Comparison of ENCODE assay signal across 20 mouse cellular contexts in genomic region chr11:74930391-74930790, GRCm38 (mm10). TPM values are rescaled to one million over a fixed set of nuclear protein-coding genes. Genes with fewer than 3 reads are reported as not detected.
DNase-seq lines count a peak whose midpoint lies in the region; TF ChIP-seq lines count a peak whose summit lies in the region.
"Had no signal": no experiment of that assay in that cellular context is flagged by ENCODE, and none has a peak within 500 bp of the region (broad histone marks: within the 10 kb centered on the region; RNA-seq: fewer than 3 reads in every experiment).

No protein-coding gene starts in this region.

- TF ChIP-seq CTCF in testis, adult 2 months (IDR thresholded peaks at IDR 0.05; ENCODE audit: control insufficient read depth, insufficient read depth, insufficient replicate concordance, low read depth, low read length): no peak

- DNase-seq in testis, postnatal 10 days (ENCODE audit: low spot score): no peak
- DNase-seq in R1 (ENCODE audit: low read depth, low spot score): peak; percentile 54
- no peak for DNase-seq in adipocyte (ENCODE audit: low spot score)
- DNase-seq in cerebellum, postnatal 10 days: no peak
- DNase-seq: adrenal gland, adult 2 months; adrenal gland, postnatal 10 days; adrenal gland, postnatal 25 days; cerebellum, adult 11-12 months; cerebellum, adult 2 months; cerebellum, adult 9-10 months; cerebellum, postnatal 14 days; cerebellum, postnatal 36 days; embryo, embryonic 11 days had no signal

- H3K27ac ChIP-seq in testis, adult 2 months (ENCODE audit: control insufficient read depth, insufficient read depth, low read depth, low read length): no peak overlapping the region
- H3K27ac ChIP-seq: embryonic facial prominence, embryonic 13.5 days; embryonic facial prominence, embryonic 15.5 days; forebrain, embryonic 10.5 days; forebrain, embryonic 12.5 days had no signal

- peaks cover 6% of the 10 kb centered on the region for H3K36me3 ChIP-seq in testis, adult 2 months (ENCODE audit: control insufficient read depth, insufficient read depth, low read length)

- peak overlapping the region; percentile 71 for H3K4me3 ChIP-seq in testis, adult 2 months (ENCODE audit: control insufficient read depth, low read depth, low read length)
- H3K4me3 ChIP-seq: embryonic facial prominence, embryonic 13.5 days; embryonic facial prominence, embryonic 15.5 days; erythroblast, embryonic 14.5 days; forebrain, embryonic 10.5 days; forebrain, embryonic 12.5 days had no signal

- TF ChIP-seq POLR2A in testis, adult 2 months (IDR thresholded peaks at IDR 0.05; ENCODE audit: control insufficient read depth, low read depth, low read length): no peak

- H3K27me3 ChIP-seq in testis, adult 2 months (ENCODE audit: control insufficient read depth, insufficient read depth, low read length): no peaks in the 10 kb centered on the region
- H3K27me3 ChIP-seq: embryonic facial prominence, embryonic 13.5 days; embryonic facial prominence, embryonic 15.5 days; forebrain, embryonic 12.5 days; Patski had no signal

- peaks cover 3% of the 10 kb centered on the region for H3K4me1 ChIP-seq in testis, adult 2 months (ENCODE audit: control insufficient read depth, insufficient read depth, low read length)

RNA-seq across cellular contexts. Expression of gene Srr, which starts 4.6 kb away (rescaled TPM):
- 45.3 and 53.3 TPM in 2 replicates for polyA plus RNA-seq in testis, adult 2 months (2012; rRNA removed)

RNA-seq across cellular contexts. Expression of gene Smg6, which starts 4.8 kb away (rescaled TPM):
- 76.8 and 83.4 TPM in 2 replicates for polyA plus RNA-seq in testis, adult 2 months (2012; rRNA removed)

RNA-seq across cellular contexts. Expression of gene Tsr1, which starts 32.5 kb away (rescaled TPM):
- polyA plus RNA-seq in testis, adult 2 months (2012; rRNA removed): 14.7 and 15.1 TPM in 2 replicates

RNA-seq across cellular contexts. Expression of gene Sgsm2, which starts 33.5 kb away (rescaled TPM):
- 27.9 and 30.7 TPM in 2 replicates for polyA plus RNA-seq in testis, adult 2 months (2012; rRNA removed)
